Mouse (Mus musculus) effector memory CD4-positive, alpha-beta T cell, adult 5 months (primary cell): Measurements from ENCODE around the gene Cic. TPM values are rescaled to one million over a fixed set of nuclear protein-coding genes. Genes with fewer than 3 reads are reported as not detected.

Experiments used
- polyA plus RNA-seq: library from polyadenylated mRNA; unstranded; fragments of 100-300 nt; shearing (Covaris generic); gene quantifications from one replicate; pipeline ENCODE4 v1.2.1, GENCODE M21; 2017

Gene Cic
- 38.1 TPM for polyA plus RNA-seq

DNA sequence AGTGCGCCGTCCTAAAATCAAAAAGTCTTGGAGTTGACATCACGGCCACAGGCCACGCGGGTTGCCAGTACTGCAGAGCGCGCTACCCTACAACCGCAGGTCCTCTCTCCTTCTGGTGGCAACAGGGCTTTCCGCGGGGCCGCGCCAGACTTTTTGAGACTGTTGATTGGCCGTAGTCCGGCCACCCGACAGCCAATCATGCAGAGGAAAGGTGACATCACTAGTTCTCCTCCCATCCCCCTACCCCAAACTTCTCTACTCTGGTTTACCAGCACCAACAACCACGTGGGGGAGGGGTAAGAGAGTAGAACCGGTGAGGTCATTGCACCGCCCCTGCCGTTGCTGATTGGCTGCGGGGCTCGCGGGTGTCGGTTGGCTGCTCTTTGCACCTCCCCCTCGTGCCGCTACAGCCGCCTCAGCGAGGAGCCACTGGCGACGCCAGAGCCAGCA, at the start of gene Cic:
Gene Cic (plus strand): TSS at position 404 of the 450 bp plus-strand sequence.

DNA sequence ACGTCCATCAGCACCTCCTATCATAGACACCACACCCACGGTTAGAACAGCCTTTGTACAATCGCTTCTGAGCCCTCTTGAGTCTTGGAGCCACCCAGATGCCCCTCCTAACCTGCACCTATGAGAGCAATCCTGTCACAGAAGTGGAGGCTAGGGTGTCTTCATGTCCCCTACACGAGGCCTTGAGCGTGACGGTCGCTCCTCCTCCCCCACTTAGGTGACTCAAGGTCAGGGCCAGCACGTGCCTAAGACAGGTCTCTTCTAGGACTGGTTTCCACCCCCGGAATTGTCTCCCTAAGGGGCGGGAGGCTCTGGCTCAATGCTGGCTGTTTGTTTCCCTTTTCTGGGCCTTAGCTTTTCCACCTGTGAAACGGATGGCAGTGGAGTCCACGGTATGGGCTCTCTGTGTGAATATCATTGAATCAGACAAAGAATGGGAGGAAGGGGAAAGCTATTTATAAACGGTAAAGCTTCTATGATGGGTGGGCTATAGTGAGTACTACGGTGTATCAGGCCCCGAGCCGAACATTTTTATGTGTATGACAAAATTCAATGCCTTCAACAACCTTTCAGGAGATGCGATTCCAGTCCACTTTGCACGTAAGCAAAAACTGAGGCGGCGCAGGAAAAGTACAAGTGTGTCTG, 46.9 kb upstream of the Cic start, which contains the start of gene Dedd2:
Gene Dedd2 (minus strand): TSS at position 159 of the 645 bp plus-strand sequence.

DNA sequence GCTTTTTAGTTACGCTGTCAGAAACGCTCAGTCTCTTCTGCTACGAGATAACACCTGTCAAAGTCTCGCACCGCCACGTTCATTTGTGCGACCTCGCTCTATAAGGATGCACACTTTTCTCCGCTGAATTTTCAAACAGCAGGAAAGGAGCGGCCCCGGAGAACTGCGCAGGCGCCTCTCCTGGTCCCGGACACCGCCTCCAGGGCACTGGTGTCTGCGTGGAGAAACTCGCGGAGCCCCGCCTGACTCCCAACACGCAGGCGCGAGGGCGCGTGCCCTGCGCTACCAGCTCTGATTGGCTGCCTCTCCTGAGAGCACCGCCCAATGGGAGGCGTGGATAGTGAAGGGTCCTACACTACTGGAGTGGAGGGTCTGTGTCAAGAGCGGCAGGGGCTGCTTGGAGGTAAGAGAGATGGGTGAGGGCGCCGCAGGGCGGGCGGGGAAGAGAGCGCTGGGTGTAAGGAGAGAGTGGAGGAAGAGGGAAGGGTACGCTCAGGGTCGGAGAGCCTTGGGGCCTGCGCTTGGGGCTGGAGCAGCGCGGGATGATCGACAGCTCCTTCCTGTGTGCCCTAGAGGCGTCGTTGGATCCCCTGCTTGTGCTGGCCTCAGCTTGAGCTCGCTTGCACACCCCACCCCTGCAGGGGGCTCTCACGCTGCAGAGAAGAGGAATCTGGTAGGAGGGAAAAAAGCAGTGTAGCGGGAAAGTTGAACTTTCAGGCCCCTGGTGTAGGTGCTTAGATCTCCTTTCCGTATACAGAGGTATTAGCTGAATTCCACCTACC, 46.2 kb upstream of the Cic start, which contains the start of gene Zfp526:
Gene Zfp526 (plus strand): TSS at position 324 of the 782 bp plus-strand sequence.

DNA sequence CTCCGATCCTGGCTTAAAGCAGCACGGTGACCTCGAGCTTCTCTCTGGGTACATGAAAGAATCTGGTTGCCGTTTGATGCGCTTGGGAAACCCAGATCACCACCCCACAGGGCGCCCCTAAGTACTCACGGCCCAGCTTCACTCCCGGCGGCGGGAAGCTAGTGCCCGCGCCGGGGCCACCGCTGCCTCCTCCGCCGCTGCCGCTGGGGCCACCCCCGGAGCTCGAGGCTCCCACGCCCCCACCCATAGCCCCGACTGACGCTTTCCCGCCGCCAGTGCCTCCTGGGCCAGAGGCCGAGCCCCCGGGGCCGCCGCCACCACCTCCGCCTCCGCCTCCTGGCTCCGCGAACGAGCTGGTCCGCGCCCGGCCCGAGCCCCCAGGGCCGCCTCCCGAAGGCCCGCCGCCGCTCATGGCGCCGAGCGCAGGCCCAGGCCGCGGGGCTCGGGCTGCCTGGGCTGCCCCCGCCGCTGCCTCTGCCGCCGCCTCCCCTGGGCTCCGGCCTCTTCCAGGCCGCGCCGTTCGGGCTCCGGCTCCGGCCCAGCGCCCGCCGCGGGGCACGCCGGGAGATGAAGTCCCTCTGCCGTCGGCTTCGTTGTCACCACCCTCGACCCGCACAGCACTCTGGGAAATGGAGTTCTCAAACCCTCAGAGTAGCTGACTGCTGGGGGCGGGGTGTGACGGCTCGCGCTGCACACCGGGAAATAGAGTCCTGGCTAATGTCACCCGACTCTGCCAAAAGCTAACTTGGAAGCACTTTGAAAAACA, 30.1 kb upstream of the Cic start, which contains the start of gene Gsk3a:
Gene Gsk3a (minus strand): TSS at position 603 of the 766 bp plus-strand sequence.

DNA sequence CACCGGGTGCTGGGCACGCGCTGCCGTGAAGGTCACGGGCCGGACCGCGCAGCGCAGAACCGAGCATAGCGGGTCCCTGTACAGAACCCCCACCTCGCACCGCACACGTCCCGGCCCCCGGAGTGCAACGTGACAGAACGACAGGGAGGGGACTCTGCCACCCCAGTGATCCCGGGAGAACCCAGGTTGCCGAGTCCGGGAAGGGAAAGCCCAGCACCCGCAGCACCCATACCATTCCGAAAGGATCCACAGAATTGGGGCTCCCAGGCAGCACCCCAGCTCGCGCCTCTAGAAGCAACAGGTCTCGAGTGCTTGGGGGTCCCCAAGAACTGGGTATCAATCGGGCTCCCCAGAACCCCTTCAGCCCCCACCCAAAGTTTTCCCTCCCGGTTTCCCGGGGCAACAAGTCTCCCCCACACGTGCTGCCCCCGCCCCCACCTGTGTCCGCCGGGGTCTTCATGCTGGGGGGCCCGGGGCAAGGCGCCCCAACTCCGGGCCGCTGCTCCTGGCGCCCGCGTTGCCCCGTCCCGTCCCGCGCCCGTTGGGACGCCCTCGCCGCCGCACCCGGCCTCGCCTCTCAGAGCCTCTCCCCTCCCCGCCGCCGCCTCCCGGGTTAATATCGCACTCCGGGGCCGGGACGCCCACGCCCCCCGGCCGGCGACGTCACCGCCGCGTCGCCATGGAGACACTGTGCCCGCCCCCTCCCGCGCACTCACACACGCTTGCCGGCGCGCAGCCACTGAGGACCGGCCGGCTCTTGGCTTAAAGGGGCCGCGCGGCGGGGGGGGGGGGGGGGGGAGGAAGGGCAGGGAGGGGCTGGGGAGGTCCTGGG, 17.1 kb upstream of the Cic start, which contains the start of gene Erf:
Gene Erf (minus strand): TSS at position 621 of the 832 bp plus-strand sequence.

DNA sequence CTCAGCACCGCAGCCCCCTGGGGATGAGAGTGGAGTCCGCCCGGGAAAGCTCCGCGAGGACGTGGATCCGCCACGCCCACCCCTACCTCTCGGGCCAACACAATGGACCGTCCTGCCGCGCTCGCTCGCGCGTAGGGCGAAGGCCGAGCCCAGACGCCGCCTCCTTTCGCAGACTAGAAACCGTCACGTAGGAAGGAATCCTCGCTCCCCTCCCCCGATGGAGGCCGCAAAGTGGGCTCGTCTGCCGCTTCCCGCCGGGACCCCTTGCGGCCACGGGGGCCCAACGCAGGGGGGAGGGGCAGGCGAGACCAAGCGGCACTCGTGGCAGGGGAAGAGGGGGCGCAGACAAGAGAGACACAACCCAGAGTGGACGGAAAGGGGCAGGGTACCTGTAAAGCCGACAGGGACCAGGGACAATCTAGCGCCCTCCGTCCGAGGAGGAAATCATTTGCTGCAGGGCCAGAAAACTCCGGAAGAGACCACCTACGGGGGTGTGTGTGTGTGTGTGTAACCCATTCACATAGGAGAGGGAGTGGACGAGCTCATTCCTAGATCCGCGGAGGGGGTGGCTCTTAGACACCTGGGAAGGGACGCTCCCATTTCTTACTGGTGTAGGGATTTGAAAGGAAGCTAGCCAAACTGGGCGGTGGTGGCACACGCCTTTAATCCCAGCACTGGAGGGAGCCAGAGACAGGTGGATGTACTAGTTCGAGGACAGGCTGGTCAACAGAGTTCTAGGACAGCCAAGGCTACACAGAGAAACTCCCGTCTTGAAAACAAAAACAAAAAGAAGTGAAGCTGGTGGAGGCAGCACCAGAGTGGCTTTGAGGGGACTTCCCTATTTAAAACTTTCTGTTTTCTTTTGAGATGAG, 30.2 kb downstream of the Cic start, which contains the start of gene Pafah1b3:
Gene Pafah1b3 (minus strand): TSS at position 533 of the 872 bp plus-strand sequence.

DNA sequence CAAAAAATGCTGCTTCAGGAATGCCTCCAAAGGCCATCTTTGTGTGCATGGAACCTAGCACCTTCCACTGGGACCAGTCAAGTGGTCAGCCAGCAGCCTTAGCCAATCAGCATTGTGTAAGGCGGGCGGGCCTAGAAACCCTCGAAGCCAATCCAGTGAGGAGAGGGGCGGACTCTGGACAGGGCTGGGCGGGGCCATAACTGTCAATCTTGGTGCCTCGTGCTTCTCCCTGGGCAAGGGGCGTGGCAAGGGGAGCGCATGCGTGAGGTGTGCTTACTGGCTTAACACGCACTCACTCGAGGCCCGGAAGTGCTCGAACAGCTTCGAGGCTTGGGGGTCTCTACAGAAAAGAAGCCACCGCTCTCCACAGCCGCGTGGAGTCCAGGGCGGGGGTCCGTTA, 33.6 kb downstream of the Cic start, which contains the start of gene Prr19:
Gene Prr19 (plus strand): TSS at position 349 of the 400 bp plus-strand sequence.

DNA sequence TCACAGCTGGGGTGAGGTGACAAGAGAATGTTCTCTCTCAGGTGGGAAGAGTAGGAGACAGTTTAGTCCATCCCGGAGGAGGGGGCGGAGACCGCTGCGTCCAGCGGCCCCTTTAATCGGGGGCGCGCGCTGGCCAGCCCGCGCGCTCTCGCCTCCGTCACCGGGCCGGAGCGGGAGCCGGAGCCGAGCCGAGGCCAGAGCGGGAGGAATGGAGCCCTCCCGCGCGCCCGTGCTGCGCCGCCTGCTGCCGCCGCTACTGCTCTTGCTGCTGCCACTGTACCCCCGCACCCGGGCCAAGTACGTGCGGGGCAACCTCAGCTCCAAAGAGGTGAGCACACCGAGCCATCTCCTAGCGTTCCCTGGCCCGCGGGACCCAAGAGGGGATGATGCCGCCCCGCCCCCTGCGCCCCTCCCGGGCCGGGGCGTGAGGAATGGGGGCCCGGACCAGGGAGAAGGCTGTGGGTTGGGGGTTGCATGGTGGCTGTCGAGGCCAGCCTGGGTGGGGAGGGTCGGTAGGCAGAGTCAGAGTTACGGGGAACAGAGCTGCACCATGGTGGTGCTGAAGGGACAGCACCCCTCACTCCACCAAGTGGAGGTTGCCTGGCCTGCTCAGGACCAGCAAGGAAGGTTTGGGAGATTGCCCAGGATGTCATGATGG, 38.6 kb downstream of the Cic start, which contains the start of gene Tmem145:
Gene Tmem145 (plus strand): TSS at position 151 of the 658 bp plus-strand sequence.

DNA sequence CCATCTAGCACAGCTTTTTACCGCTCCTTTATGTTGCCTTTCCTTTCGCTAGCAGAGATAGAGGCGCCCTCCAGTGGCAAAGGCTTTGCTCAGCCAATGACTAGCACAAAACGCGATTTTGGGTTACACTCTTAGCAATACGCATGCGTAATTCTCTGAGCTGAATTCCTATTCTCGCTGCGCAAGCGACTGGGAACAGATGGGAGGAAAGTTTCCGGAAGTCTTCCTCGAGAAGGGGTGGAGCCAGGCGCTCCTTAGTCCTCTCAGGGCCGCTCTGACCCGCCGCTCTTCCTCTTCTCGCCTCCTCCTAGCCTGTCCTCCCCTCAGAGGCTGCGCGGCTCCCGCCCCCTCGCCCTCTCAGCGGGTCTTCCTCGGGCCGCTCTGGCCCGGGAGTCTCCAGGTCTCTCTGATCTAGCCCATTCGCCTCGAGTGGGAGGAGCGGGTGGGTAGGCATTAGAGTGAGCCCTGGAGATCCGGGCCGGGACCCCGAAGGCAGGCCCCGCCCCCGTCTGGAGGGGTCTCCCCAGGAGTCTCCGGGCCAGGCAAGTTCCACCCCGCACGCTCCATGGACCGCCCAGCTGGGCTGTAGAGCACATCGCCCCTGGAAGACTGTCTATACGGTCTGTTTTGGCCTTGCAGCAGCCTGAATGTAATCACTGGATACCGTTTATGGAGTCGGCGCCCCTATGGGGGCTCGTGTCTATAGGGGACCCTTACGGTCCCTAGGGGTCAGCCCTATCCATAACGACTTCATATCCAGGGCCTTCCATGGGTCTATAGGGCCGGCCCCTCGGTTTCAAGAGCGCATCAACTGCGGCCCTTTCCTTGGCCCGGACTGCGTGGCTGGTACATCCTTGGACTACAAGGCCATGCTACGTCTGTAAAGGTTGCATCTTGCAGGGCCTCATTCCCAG, 49.3 kb downstream of the Cic start, which contains the start of gene Megf8:
Gene Megf8 (plus strand): TSS at position 633 of the 914 bp plus-strand sequence.

Other genes with a start within 250 kb of the Cic start
- 2.6 TPM for gene Grik5, start 195.4 kb upstream of the Cic start, polyA plus RNA-seq
- 27.5 TPM for gene Zfp574, start 195.1 kb upstream of the Cic start, polyA plus RNA-seq
- 62.9 TPM for gene Pou2f2, start 88.0 kb upstream of the Cic start, polyA plus RNA-seq
- gene Dedd2, start 47.1 kb upstream of the Cic start, polyA plus RNA-seq, result 118 TPM
- 1.9 TPM for gene Zfp526, start 46.3 kb upstream of the Cic start, polyA plus RNA-seq
- 88.4 TPM for gene Gsk3a, start 29.9 kb upstream of the Cic start, polyA plus RNA-seq
- 4.5 TPM for gene Erf, start 16.9 kb upstream of the Cic start, polyA plus RNA-seq
- 20.5 TPM for gene Pafah1b3, start 30.3 kb downstream of the Cic start, polyA plus RNA-seq
- not detected for gene Prr19, start 33.7 kb downstream of the Cic start, polyA plus RNA-seq
- not detected for gene Tmem145, start 38.4 kb downstream of the Cic start, polyA plus RNA-seq
- 0.25 TPM for gene Megf8, start 49.5 kb downstream of the Cic start, polyA plus RNA-seq
- gene Cnfn, start 102.0 kb downstream of the Cic start, polyA plus RNA-seq, result not detected
- 6.0 TPM for gene Lipe, start 131.0 kb downstream of the Cic start, polyA plus RNA-seq
- gene Cxcl17, start 145.2 kb downstream of the Cic start, polyA plus RNA-seq, result not detected
- 0.11 TPM for gene Ceacam1, start 209.9 kb downstream of the Cic start, polyA plus RNA-seq